Comparison of ENCODE assay signal across 12 mouse cellular contexts in the genomic region with DNA sequence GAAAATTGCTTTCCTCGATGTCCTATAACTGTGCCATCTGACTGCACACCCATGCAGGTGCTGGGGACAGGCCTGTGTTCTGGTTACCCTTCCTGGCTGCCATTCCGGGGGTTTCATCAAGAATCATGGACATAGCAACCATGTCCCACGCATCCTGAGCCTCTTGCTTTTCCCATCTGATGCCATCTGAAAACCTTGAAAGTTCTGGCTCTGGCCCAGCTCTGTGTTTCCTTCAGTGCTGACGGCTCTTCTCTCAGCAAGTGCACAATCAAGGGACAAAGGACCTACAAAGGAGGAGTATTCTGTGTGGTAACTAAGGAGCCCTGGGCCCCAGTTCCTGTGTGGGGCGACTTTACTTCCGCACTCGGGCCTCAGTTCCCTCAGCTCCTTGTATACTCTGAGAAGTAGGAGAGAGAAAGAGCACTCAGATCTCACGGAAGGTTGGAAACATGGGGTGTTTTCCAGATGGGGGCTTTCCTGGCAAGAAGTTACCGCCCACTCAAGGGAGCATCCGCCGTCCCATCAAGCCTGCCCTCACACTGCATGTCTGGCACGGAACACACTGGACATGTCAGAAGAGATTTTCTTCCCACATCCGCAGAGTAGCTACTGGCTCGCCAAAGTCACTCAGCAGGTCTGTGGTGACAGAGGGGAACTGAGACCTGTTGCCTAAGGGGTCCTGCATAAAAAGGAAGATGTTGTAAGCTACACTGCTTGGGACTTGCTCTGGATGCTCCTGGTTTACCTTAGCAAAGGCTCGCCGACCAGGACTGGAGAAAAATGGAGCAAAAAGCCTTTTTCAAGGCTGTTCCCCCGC. TPM values are rescaled to one million over a fixed set of nuclear protein-coding genes. Genes with fewer than 3 reads are reported as not detected.
DNase-seq lines count a peak whose midpoint lies in the region; ATAC-seq and TF ChIP-seq lines count a peak whose summit lies in the region.
"Had no signal": no experiment of that assay in that cellular context is flagged by ENCODE, and none has a peak within 500 bp of the region (broad histone marks: within the 10 kb centered on the region; RNA-seq: fewer than 3 reads in every experiment).

No protein-coding gene starts in this region.

- no peaks in the 10 kb centered on the region for H3K27me3 ChIP-seq in liver, embryonic 16.5 days (ENCODE audit: control insufficient read depth, insufficient read depth, low read depth, low read length)
- no peaks in the 10 kb centered on the region for H3K27me3 ChIP-seq in liver, embryonic 11.5 days (replicated peaks; ENCODE audit: control insufficient read depth, insufficient read depth, low read length)
- no peaks in the 10 kb centered on the region for H3K27me3 ChIP-seq in hindbrain, embryonic 12.5 days
- H3K27me3 ChIP-seq: heart, embryonic 13.5 days; neural tube, embryonic 12.5 days; Patski had no signal

- H3K9me3 ChIP-seq in liver, embryonic 16.5 days (replicated peaks; ENCODE audit: control insufficient read depth, low read length), result no peaks in the 10 kb centered on the region
- no peaks in the 10 kb centered on the region for H3K9me3 ChIP-seq in liver, embryonic 11.5 days (ENCODE audit: control insufficient read depth, low read length)
- no peaks in the 10 kb centered on the region for H3K9me3 ChIP-seq in ES-E14 (ENCODE audit: control insufficient read depth, insufficient read depth, low read depth, low read length)
- H3K9me3 ChIP-seq in hindbrain, embryonic 12.5 days (replicated peaks), result no peaks in the 10 kb centered on the region
- H3K9me3 ChIP-seq: heart, embryonic 13.5 days; neural tube, embryonic 12.5 days had no signal

- H3K36me3 ChIP-seq in liver, embryonic 16.5 days (ENCODE audit: control insufficient read depth, insufficient read depth), result no peaks in the 10 kb centered on the region
- no peaks in the 10 kb centered on the region for H3K36me3 ChIP-seq in liver, embryonic 11.5 days (ENCODE audit: control insufficient read depth, insufficient read depth, low read length)
- H3K36me3 ChIP-seq in ES-E14 (ENCODE audit: control insufficient read depth, insufficient read depth, low read length, poor library complexity, severe bottlenecking), result no peaks in the 10 kb centered on the region
- no peaks in the 10 kb centered on the region for H3K36me3 ChIP-seq in hindbrain, embryonic 12.5 days
- H3K36me3 ChIP-seq: heart, embryonic 13.5 days; neural tube, embryonic 12.5 days had no signal

- peak; percentile 47 for ATAC-seq in liver, embryonic 16.5 days (ENCODE audit: low read depth)
- ATAC-seq in liver, embryonic 11.5 days (replicated peaks; ENCODE audit: low FRiP score), result no peak
- peak; percentile 42 for ATAC-seq in neutrophil, adult 5-6 weeks (ENCODE audit: extremely low read depth, insufficient number of reproducible peaks, low FRiP score, poor library complexity, severe bottlenecking)
- ATAC-seq in hindbrain, embryonic 12.5 days (ENCODE audit: low FRiP score), result no peak
- ATAC-seq: Patski had no signal

- H3K4me3 ChIP-seq in liver, embryonic 16.5 days (ENCODE audit: low read depth, low read length), result no peak overlapping the region
- H3K4me3 ChIP-seq in liver, embryonic 11.5 days (ENCODE audit: low read depth, low read length), result no peak overlapping the region
- H3K4me3 ChIP-seq in ES-E14 (ENCODE audit: insufficient read depth in 1 of 2, low read depth in 1 of 2, low read length in 2 of 2, poor library complexity in 1 of 2, severe bottlenecking in 1 of 2), result no peak overlapping the region
- H3K4me3 ChIP-seq in hindbrain, embryonic 12.5 days, result no peak overlapping the region
- H3K4me3 ChIP-seq: heart, embryonic 13.5 days; neural tube, embryonic 12.5 days had no signal

- in situ Hi-C loops in ES-E14 (cut with MboI; ENCODE audit: low sequenced_read_pairs in 2 of 2, unreplicated experiment in 2 of 2), result loop anchor here (25.0 kb wide), 2 partner anchors 116 to 491 kb away; no protein-coding TSS in a partner anchor

- H3K27ac ChIP-seq in liver, embryonic 16.5 days (ENCODE audit: low read length), result peak overlapping the region; percentile 45; the same call in 1 of the 2 replicates
- no peak overlapping the region for H3K27ac ChIP-seq in liver, embryonic 11.5 days (ENCODE audit: low read depth, low read length)
- no peak overlapping the region for H3K27ac ChIP-seq in ES-E14 (ENCODE audit: insufficient read depth, low read depth, low read length, poor library complexity, severe bottlenecking)
- no peak overlapping the region for H3K27ac ChIP-seq in hindbrain, embryonic 12.5 days
- H3K27ac ChIP-seq: heart, embryonic 13.5 days; neural tube, embryonic 12.5 days had no signal

- H3K9ac ChIP-seq in liver, embryonic 16.5 days (ENCODE audit: low read depth, low read length), result no peak overlapping the region
- no peak overlapping the region for H3K9ac ChIP-seq in liver, embryonic 11.5 days (ENCODE audit: low read depth, low read length)
- H3K9ac ChIP-seq in ES-E14 (ENCODE audit: insufficient read depth, low read depth, low read length, poor library complexity, severe bottlenecking), result 0 out of 2 replicates have a peak overlapping the region, but pooled peaks have one; percentile 28
- H3K9ac ChIP-seq in hindbrain, embryonic 12.5 days, result no peak overlapping the region
- H3K9ac ChIP-seq: heart, embryonic 13.5 days; neural tube, embryonic 12.5 days had no signal

- WGBS in liver, embryonic 16.5 days (ENCODE audit: insufficient replicate concordance), result 65% methylated on average over 17 of the region's 17 CpGs
- WGBS in liver, embryonic 11.5 days, result 79% methylated on average over 17 of the region's 17 CpGs
- 81% methylated on average over 17 of the region's 17 CpGs for WGBS in hindbrain, embryonic 12.5 days

- no peaks in the 10 kb centered on the region for H3K4me1 ChIP-seq in liver, embryonic 16.5 days (ENCODE audit: control insufficient read depth, low read depth, low read length)
- no peaks in the 10 kb centered on the region for H3K4me1 ChIP-seq in liver, embryonic 11.5 days (replicated peaks; ENCODE audit: control insufficient read depth, insufficient read depth, low read length)
- H3K4me1 ChIP-seq in ES-E14 (ENCODE audit: control insufficient read depth in 2 of 2, insufficient read depth in 2 of 2, low read length in 2 of 2, poor library complexity in 1 of 2), result no peaks in the 10 kb centered on the region
- no peaks in the 10 kb centered on the region for H3K4me1 ChIP-seq in hindbrain, embryonic 12.5 days
- H3K4me1 ChIP-seq: heart, embryonic 13.5 days; neural tube, embryonic 12.5 days had no signal

- DNase-seq in liver, embryonic 11.5 days (ENCODE audit: low spot score), result no peak
- no peak for DNase-seq in ES-E14 (ENCODE audit: low read depth, low spot score)
- DNase-seq in adrenal gland, postnatal 36 days, result peak; percentile 52 to 68
- DNase-seq in urinary bladder, adult 2 months (ENCODE audit: low spot score), result no peak
- DNase-seq: cerebellum, adult 2 months; kidney, adult 8-10 months had no signal

- no peak overlapping the region for H3K4me2 ChIP-seq in liver, embryonic 16.5 days (ENCODE audit: low read depth, low read length)
- no peak overlapping the region for H3K4me2 ChIP-seq in liver, embryonic 11.5 days
- H3K4me2 ChIP-seq in hindbrain, embryonic 12.5 days (replicated peaks), result no peak overlapping the region
- H3K4me2 ChIP-seq: heart, embryonic 13.5 days; neural tube, embryonic 12.5 days had no signal

TF ChIP-seq in ES-E14, 5 proteins besides CTCF, POLR2A, EP300 and RAD21:
- TF ChIP-seq ZNF384 (IDR thresholded peaks at IDR 0.05; ENCODE audit: low read depth, low read length) (no peak), HCFC1 (IDR thresholded peaks at IDR 0.05; ENCODE audit: borderline replicate concordance, insufficient read depth, low read length) (no peak)

RNA-seq across cellular contexts. Expression of a gene that starts 24.5 kb away (rescaled TPM):
- 6.2 and 7.2 TPM in 2 replicates for polyA plus RNA-seq in liver, embryonic 16.5 days (2015; fragmentation: Nextera tagmentation; extraction: Ambion mirVana)
- polyA plus RNA-seq in liver, embryonic 11.5 days (2014; fragmentation: Nextera tagmentation; extraction: Ambion mirVana), result 6.7 and 9.3 TPM in 2 replicates
- total RNA-seq in ES-E14 (2012; rRNA removed), result 6.1 and 12.1 TPM in 2 replicates
- total RNA-seq in adrenal gland, postnatal 36 days (2021), result 10 to 100 TPM in 1 of 2 experiments, 1 to 10 TPM in 1; 6.9 to 18.7 TPM
- 13.3 and 14.6 TPM in 2 replicates for total RNA-seq in neutrophil, adult 5-6 weeks (2017)
- 40.9 and 41.8 TPM in 2 replicates for polyA plus RNA-seq in urinary bladder, adult 2 months (2012; rRNA removed)
- polyA plus RNA-seq in hindbrain, embryonic 12.5 days (2016; fragmentation: Nextera tagmentation; extraction: Ambion mirVana), result 8.6 and 10.2 TPM in 2 replicates

RNA-seq across cellular contexts. Expression of a gene that starts 31.8 kb away (rescaled TPM):
- polyA plus RNA-seq in liver, embryonic 16.5 days (2015; fragmentation: Nextera tagmentation; extraction: Ambion mirVana), result 4.5 and 5.6 TPM in 2 replicates
- polyA plus RNA-seq in liver, embryonic 11.5 days (2014; fragmentation: Nextera tagmentation; extraction: Ambion mirVana), result 24.3 and 26.3 TPM in 2 replicates
- total RNA-seq in ES-E14 (2012; rRNA removed), result 17.8 and 21.7 TPM in 2 replicates
- 10 to 100 TPM; 20.0 to 20.3 TPM for total RNA-seq in adrenal gland, postnatal 36 days (2021)
- total RNA-seq in neutrophil, adult 5-6 weeks (2017), result 20.6 and 22.5 TPM in 2 replicates
- polyA plus RNA-seq in urinary bladder, adult 2 months (2012; rRNA removed), result 16.8 and 17.1 TPM in 2 replicates
- 28.7 and 29.1 TPM in 2 replicates for polyA plus RNA-seq in hindbrain, embryonic 12.5 days (2016; fragmentation: Nextera tagmentation; extraction: Ambion mirVana)

Comparison
In these comparisons a context has a peak if more than half of its experiments do, and no peak if none do; other contexts are left out.
1. ATAC-seq: peak in liver, embryonic 16.5 days (single experiment) and neutrophil, adult 5-6 weeks (single experiment); none in liver, embryonic 11.5 days (single experiment) and hindbrain, embryonic 12.5 days (single experiment).
2. DNase-seq: peak in adrenal gland, postnatal 36 days (2 of 2); none in liver, embryonic 11.5 days (single experiment), ES-E14 (single experiment) and urinary bladder, adult 2 months (single experiment).